Mouse (Mus musculus): ENCODE measurements at regions not wholly inside any gene's neighbourhood (a gene's known extent, or its start where the extent isn't known, plus 50 kb on each side); places are given as distances from the start of the nearest gene placed in this dataset.
A peak's percentile ranks its signal among the peaks of the same experiment; 100 is the strongest.

GRCm38 (mm10) chr4:95353894-95354319 lies 203.4 kb upstream of the Fggy start:
- no peak; the same call in 1 of the 2 replicates for ATAC-seq (ENCODE audit: extremely low read depth, insufficient number of reproducible peaks, low FRiP score, poor library complexity, severe bottlenecking)

DNA sequence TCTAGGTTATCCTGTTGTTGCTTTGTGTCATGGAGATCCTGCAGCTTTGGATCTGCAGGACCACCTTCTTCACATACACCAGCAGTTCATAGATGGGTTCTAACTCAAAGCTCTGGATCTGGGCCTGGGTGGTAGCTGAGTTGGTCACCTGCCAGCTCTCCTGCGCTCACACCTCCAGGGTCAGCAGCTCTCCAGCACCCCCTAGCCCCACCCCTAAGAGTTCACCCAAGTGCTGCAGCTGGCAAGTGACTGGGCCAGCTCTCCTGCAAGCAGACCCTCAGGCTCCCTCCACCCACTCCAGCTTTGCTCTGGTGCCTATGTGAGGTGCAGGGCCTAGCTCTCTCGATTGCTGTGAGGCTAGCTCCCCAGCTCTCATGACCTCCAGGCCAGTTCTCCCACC lies 198.6 kb upstream of the Fggy start:
- ATAC-seq (ENCODE audit: extremely low read depth, insufficient number of reproducible peaks, low FRiP score, poor library complexity, severe bottlenecking) = peak; percentile 43; the same call in 1 of the 2 replicates

DNA sequence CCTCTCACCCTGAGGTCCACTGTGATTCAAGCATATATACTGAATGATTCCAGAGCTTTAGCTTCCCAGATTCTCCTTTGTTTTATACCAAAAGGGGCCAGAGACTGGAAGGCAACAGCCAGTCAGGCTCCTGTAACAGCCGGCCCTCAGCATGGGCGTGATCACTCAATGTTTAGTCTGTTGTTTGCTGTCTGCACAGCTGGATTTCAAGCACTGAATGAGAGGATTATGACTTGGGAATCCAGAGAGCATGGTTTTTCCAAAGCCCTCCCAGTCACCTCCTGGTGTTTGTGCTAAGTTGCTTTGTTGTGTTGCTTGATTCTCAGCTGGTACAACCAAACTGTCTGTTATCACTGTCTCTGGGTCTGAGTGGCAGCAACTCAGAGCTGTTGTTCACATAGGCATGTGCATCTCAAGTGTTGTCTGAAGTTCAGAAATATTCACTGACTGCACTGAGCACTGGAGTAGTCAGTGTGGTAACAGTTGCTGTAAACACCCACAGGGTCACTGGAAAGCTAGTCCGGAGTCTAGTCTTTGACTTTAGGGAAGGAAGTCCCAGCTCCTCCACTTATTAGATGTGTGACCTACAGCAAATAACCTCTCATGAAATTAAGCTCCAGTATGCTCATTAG lies 196.9 kb upstream of the Fggy start:
- ATAC-seq (ENCODE audit: extremely low read depth, insufficient number of reproducible peaks, low FRiP score, poor library complexity, severe bottlenecking) = no peak

DNA sequence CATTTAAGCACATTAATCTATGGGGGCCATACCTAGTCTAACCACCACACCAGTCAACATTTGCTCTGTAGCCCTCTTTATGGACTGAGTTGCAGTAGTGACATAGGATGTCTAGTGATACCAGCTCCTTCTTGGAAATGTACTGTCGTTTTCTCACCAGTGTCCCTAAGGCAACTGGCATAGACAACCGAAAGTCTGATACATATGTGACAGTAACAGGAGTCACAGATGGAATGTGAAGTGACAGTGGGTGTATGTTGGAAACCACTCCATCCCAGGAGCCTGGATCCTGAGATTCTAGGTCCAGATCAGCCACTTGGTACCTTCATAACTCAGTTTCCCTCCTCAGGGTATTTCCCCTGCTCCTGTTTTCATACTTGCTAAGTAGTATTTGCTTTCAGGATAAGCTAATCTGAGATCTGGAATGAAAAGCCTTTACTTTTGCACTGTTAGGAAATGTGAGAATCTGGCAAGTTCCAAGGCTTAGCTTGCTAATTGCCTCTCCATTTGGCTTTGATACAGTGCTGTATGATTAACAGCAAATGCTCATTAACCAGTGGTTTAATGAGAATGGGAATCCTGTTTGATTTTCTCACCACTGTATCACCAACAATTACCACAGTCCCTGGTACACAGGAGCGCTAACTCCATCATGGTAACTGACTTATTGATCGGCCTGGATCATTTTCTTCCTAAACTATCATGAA lies 192.8 kb upstream of the Fggy start:
- ATAC-seq (ENCODE audit: extremely low read depth, insufficient number of reproducible peaks, low FRiP score, poor library complexity, severe bottlenecking) = no peak

DNA sequence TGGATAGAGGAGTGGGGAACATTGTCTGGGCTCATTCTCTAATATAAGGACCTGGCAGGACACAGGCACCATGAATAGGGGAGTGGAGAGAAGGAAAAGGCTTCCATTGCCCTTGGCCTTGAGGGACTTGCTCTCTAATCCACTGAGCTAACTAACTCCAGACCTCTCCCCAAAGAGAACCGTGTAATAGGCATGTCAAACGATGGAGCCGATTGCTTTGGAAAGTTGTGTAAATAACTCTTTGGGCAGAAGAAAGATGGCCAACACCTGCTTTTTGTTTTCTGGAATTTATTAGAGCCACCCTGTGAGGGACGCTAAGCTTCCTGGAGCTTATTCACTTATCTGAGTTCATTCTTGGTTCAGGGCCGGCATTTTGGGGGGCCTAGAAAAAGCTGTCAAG lies 180.9 kb upstream of the Fggy start:
- no peak for ATAC-seq (ENCODE audit: extremely low read depth, insufficient number of reproducible peaks, low FRiP score, poor library complexity, severe bottlenecking)

- no peak for ATAC-seq (ENCODE audit: extremely low read depth, insufficient number of reproducible peaks, low FRiP score, poor library complexity, severe bottlenecking)
These were observed 179.8 kb upstream of the Fggy start for GRCm38 (mm10) chr4:95377222-95378134.

- ATAC-seq (ENCODE audit: extremely low read depth, insufficient number of reproducible peaks, low FRiP score, poor library complexity, severe bottlenecking) = no peak
These were observed 178.7 kb upstream of the Fggy start for GRCm38 (mm10) chr4:95378645-95379044.

DNA sequence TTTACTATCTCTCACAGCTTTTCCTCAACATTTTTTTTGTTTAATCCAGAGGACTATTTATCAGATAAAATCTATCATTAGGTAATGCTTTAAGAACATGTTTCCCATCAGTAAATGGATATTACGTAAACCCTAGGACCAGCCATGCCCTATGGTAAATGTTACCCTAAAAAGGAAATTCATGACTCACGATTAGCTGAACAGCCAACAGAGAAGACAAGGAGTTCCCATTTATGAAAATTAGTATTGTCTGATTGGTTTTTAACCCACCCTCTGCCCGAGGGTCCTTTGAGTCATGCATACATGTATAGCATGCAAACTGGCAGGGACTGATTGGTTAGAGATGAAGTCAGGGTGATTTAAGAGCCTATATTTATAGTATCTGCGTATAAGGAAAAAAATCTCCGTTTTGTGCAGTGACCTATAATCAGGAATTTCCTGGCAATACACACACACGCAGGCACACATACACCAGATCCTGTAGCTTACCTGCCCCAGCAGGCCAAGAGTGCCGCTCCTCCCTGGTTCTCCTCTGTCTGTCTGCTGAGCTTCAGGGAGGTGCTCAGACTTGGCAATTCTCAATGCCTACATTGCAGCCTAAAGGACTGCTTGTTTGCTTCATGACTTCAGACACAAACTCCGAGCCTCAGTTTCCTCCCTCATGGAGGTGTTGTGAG lies 174.0 kb upstream of the Fggy start:
- ATAC-seq (ENCODE audit: extremely low read depth, insufficient number of reproducible peaks, low FRiP score, poor library complexity, severe bottlenecking) = no peak

GRCm38 (mm10) chr4:95385552-95385951 lies 171.8 kb upstream of the Fggy start:
- no peak for ATAC-seq (ENCODE audit: extremely low read depth, insufficient number of reproducible peaks, low FRiP score, poor library complexity, severe bottlenecking)

DNA sequence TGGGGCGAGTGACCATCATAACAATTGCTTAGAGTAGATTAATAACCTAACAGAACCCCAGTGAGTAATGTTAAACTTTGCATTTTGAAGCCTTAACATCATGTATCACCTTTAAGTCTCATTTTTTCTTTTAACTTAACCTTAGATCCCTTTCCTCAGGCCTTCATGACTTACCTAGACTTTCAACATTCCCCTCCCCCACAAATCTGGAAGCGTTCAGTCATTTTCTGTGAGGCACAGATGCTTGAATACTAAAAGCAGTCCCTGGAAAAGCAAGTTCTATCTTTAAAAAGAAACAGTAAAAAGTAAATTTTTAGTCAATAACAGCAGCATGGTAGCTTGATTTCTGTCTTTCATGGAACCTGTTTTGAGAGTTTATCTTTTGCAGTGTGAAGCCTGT lies 171.3 kb upstream of the Fggy start:
- ATAC-seq (ENCODE audit: extremely low read depth, insufficient number of reproducible peaks, low FRiP score, poor library complexity, severe bottlenecking) = no peak

GRCm38 (mm10) chr4:95388556-95388955 lies 168.8 kb upstream of the Fggy start:
- ATAC-seq (ENCODE audit: extremely low read depth, insufficient number of reproducible peaks, low FRiP score, poor library complexity, severe bottlenecking) = no peak

GRCm38 (mm10) chr4:95389647-95390046 lies 167.7 kb upstream of the Fggy start:
- no peak for ATAC-seq (ENCODE audit: extremely low read depth, insufficient number of reproducible peaks, low FRiP score, poor library complexity, severe bottlenecking)

GRCm38 (mm10) chr4:95390549-95390948 lies 166.8 kb upstream of the Fggy start:
- no peak for ATAC-seq (ENCODE audit: extremely low read depth, insufficient number of reproducible peaks, low FRiP score, poor library complexity, severe bottlenecking)

DNA sequence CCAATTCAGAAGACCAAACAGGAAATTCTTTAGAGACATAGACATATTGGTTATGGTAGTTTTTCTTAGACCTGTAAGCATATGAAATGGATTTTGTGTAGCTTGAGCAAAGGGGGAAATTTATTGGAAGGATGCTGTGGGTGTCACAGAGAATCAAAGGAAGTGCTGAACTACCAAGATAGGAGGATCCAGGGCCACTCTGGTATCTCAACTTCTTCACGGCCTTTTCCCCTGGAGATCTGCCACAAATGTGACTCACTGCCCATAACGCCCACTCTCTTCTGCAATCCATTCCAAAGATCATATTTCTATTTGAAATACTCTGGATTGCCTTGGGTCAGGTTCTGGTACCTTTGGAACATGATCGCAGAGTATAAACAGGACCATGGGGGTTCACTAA lies 161.6 kb upstream of the Fggy start:
- ATAC-seq (ENCODE audit: extremely low read depth, insufficient number of reproducible peaks, low FRiP score, poor library complexity, severe bottlenecking) = no peak

DNA sequence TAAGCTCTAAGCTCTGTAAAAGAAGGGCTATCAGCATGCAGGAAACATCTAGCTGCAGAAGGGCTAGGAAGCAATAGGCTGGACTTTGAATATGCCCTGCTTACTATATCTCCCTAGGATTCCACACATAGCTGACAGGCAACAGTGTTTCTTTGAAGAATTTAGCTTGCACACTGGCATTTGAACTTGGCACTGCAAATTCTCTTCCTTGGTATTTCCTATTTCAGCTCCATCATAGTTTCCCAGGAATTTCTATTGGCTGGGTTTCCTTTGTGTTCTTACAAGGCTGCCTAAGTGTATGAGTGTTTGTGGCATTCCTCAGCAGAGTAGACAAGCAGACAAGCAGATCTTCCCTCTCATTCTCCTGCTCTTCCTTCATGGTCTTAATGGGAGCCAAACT lies 159.0 kb upstream of the Fggy start:
- no peak for ATAC-seq (ENCODE audit: extremely low read depth, insufficient number of reproducible peaks, low FRiP score, poor library complexity, severe bottlenecking)

DNA sequence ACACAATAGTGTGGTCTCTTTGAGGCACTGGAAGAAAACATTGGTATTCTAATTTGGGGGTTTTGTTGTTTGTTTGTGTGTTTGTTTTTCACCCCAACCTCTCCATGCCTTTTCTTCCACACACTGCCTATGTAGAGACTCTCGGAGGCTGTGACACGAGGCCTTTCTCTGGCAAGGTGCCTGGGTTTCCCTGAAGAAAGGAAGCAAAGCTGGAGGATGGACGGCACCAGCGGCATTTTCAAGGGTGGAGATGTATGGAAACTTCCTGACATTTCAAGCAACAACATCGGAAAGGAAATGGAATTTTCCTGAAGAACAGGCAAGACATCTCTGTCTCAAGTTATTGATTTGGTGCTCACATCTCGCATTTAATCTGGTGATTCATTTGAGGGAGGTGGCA lies 155.0 kb upstream of the Fggy start:
- no peak for ATAC-seq (ENCODE audit: extremely low read depth, insufficient number of reproducible peaks, low FRiP score, poor library complexity, severe bottlenecking)

GRCm38 (mm10) chr4:95417075-95417474 lies 140.2 kb upstream of the Fggy start:
- no peak for ATAC-seq (ENCODE audit: extremely low read depth, insufficient number of reproducible peaks, low FRiP score, poor library complexity, severe bottlenecking)

GRCm38 (mm10) chr4:95426563-95426962 lies 130.7 kb upstream of the Fggy start:
- no peak for ATAC-seq (ENCODE audit: extremely low read depth, insufficient number of reproducible peaks, low FRiP score, poor library complexity, severe bottlenecking)

GRCm38 (mm10) chr4:95434543-95434942 lies 122.8 kb upstream of the Fggy start:
- no peak for ATAC-seq (ENCODE audit: extremely low read depth, insufficient number of reproducible peaks, low FRiP score, poor library complexity, severe bottlenecking)

Data from neutrophil, adult 5-6 weeks (primary cell).